Mouse (Mus musculus) CH12.LX (cell line): ENCODE data around the gene Zp3. TPM values are rescaled to one million over a fixed set of nuclear protein-coding genes. Genes with fewer than 3 reads are reported as not detected.

Source experiments
- DNase-seq: peaks from one replicate; pipeline ENCODE4 v3.0.0-alpha.2; 2013; ENCODE audit errors: extremely low read depth
- H3K27ac ChIP-seq: 2 replicates; pipeline ENCODE4 v1.5.1; 2012; ENCODE audit warnings: low read depth, mild to moderate bottlenecking, control low read depth, moderate library complexity; ENCODE audit not compliant: insufficient read depth
- H3K27me3 ChIP-seq: replicated peaks from 2 replicates; pipeline ENCODE3; 2012; ENCODE audit warnings: inconsistent platforms
- H3K36me3 ChIP-seq, 2 experiments: replicated peaks in 1 of 2; 2 replicates each; pipeline versions ENCODE3 to v1.6.1; 2012; ENCODE audit warnings: inconsistent platforms in 1 of 2, low read length in 1 of 2, mild to moderate bottlenecking in 1 of 2, mixed read lengths in 1 of 2, moderate library complexity in 1 of 2; ENCODE audit not compliant: control insufficient read depth in 1 of 2, insufficient read depth in 1 of 2
- H3K4me1 ChIP-seq, 2 experiments: 2 replicates each; pipeline ENCODE4 v1.6.1; 2012; ENCODE audit warnings: inconsistent platforms in 1 of 2, moderate library complexity in 1 of 2; ENCODE audit not compliant: insufficient read depth in 2 of 2, control insufficient read depth in 1 of 2
- H3K4me2 ChIP-seq: 2 replicates; pipeline ENCODE4 v1.6.1; 2012; ENCODE audit warnings: low read depth, mild to moderate bottlenecking, control low read depth; ENCODE audit not compliant: poor library complexity, insufficient read depth, severe bottlenecking
- H3K4me3 ChIP-seq, 3 experiments: fragments of 150-350 bp in 1 of 3; sonication (generic) in 1 of 3; replicated peaks in 1 of 3; 2 replicates each; pipeline versions ENCODE3 to v1.5.1; 2011 to 2012; ENCODE audit warnings: low read depth in 2 of 3, low read length in 2 of 3, mild to moderate bottlenecking in 2 of 3, moderate library complexity in 2 of 3, control low read depth in 1 of 3, improper control_type of control experiment in 1 of 3, inconsistent platforms in 1 of 3, mixed read lengths in 1 of 3; ENCODE audit not compliant: poor library complexity in 1 of 3
- H3K79me2 ChIP-seq: replicated peaks from 2 replicates; pipeline ENCODE4 v1.6.1; 2012; ENCODE audit warnings: mild to moderate bottlenecking, moderate library complexity; ENCODE audit not compliant: control insufficient read depth, poor library complexity, insufficient read depth, severe bottlenecking; ENCODE audit errors: extremely low read depth
- H3K9ac ChIP-seq: 2 replicates; pipeline ENCODE4 v1.6.1; 2012; ENCODE audit warnings: low read depth, mild to moderate bottlenecking, control low read depth, moderate library complexity; ENCODE audit not compliant: insufficient read depth
- H3K9me3 ChIP-seq: replicated peaks from 2 replicates; pipeline ENCODE3; 2012; ENCODE audit warnings: low read length, inconsistent platforms, mixed read lengths
- BHLHE40 ChIP-seq: IDR thresholded peaks from 2 replicates; pipeline ENCODE4 v1.6.1; 2011; ENCODE audit warnings: mild to moderate bottlenecking, low read depth, low read length, improper control_type of control experiment
- CHD1 ChIP-seq: IDR thresholded peaks from 2 replicates; pipeline ENCODE4 v1.6.1; 2012; ENCODE audit warnings: low read depth, low read length, improper control_type of control experiment, inconsistent platforms
- CHD2 ChIP-seq: IDR thresholded peaks from 2 replicates; pipeline ENCODE4 v1.6.1; 2011; ENCODE audit warnings: low read length, improper control_type of control experiment
- CTCF ChIP-seq, 2 experiments: IDR thresholded peaks in 1 of 2; conservative IDR thresholded peaks in 1 of 2; 2 replicates each; pipeline ENCODE4 v1.5.1; 2011 to 2012; ENCODE audit warnings: low read depth in 2 of 2, low read length in 2 of 2, improper control_type of control experiment in 1 of 2, inconsistent platforms in 1 of 2, mild to moderate bottlenecking in 1 of 2, moderate library complexity in 1 of 2
- E2F4 ChIP-seq: IDR thresholded peaks from 2 replicates; pipeline ENCODE4 v1.6.1; 2011; ENCODE audit warnings: low read depth, low read length, improper control_type of control experiment; ENCODE audit not compliant: insufficient replicate concordance
- ELF1 ChIP-seq: IDR thresholded peaks from 2 replicates; pipeline ENCODE4 v1.6.1; 2014; ENCODE audit warnings: low read depth, mild to moderate bottlenecking, inconsistent platforms, low read length, improper control_type of control experiment
- EP300 ChIP-seq: IDR thresholded peaks from 2 replicates; pipeline ENCODE4 v1.6.1; 2011; ENCODE audit warnings: low read length, improper control_type of control experiment
- ETS1 ChIP-seq: conservative IDR thresholded peaks from 2 replicates; pipeline ENCODE4 v1.6.1; 2012; ENCODE audit warnings: low read depth, mild to moderate bottlenecking, inconsistent platforms, low read length, improper control_type of control experiment, moderate library complexity
- HCFC1 ChIP-seq: IDR thresholded peaks from 2 replicates; pipeline ENCODE4 v1.6.1; 2012; ENCODE audit warnings: low read depth, mild to moderate bottlenecking, inconsistent platforms, low read length, improper control_type of control experiment
- IRF4 ChIP-seq: IDR thresholded peaks from 2 replicates; pipeline ENCODE4 v1.6.1; 2014; ENCODE audit warnings: low read depth, mild to moderate bottlenecking, inconsistent platforms, low read length, improper control_type of control experiment
- JUN ChIP-seq: IDR thresholded peaks from 2 replicates; pipeline ENCODE4 v1.6.1; 2011; ENCODE audit warnings: low read depth, mild to moderate bottlenecking, low read length, improper control_type of control experiment, moderate library complexity; ENCODE audit not compliant: insufficient read depth
- JUND ChIP-seq: conservative IDR thresholded peaks from 2 replicates; pipeline ENCODE4 v1.6.1; 2011; ENCODE audit warnings: low read depth, low read length, improper control_type of control experiment
- KAT2A ChIP-seq: IDR thresholded peaks from 2 replicates; pipeline ENCODE4 v1.6.1; 2012; ENCODE audit warnings: low read length, improper control_type of control experiment, inconsistent platforms; ENCODE audit not compliant: insufficient replicate concordance
- MAFK ChIP-seq: IDR thresholded peaks from 2 replicates; pipeline ENCODE4 v1.6.1; 2011; ENCODE audit warnings: low read length, improper control_type of control experiment; ENCODE audit not compliant: insufficient replicate concordance
- MAX ChIP-seq: IDR thresholded peaks from 2 replicates; pipeline ENCODE4 v1.6.1; 2011; ENCODE audit warnings: low read length, improper control_type of control experiment
- MAZ ChIP-seq: IDR thresholded peaks from 2 replicates; pipeline ENCODE4 v1.6.1; 2012; ENCODE audit warnings: low read depth, mild to moderate bottlenecking, inconsistent platforms, low read length, improper control_type of control experiment, moderate library complexity
- MEF2A ChIP-seq: IDR thresholded peaks from 2 replicates; pipeline ENCODE4 v1.6.1; 2014; ENCODE audit warnings: low read depth, mild to moderate bottlenecking, inconsistent platforms, low read length, improper control_type of control experiment, borderline replicate concordance
- MXI1 ChIP-seq: IDR thresholded peaks from 2 replicates; pipeline ENCODE4 v1.6.1; 2011; ENCODE audit warnings: mild to moderate bottlenecking, low read depth, low read length, improper control_type of control experiment
- MYC ChIP-seq: IDR thresholded peaks from 2 replicates; pipeline ENCODE4 v1.6.1; 2011; ENCODE audit warnings: low read depth, mild to moderate bottlenecking, improper control_type of control experiment, low read length
- NELFE ChIP-seq: IDR thresholded peaks from 2 replicates; pipeline ENCODE4 v1.6.1; 2011; ENCODE audit warnings: low read depth, low read length, improper control_type of control experiment
- RAD21 ChIP-seq: IDR thresholded peaks from 2 replicates; pipeline ENCODE4 v1.6.1; 2011; ENCODE audit warnings: low read depth, mild to moderate bottlenecking, low read length, improper control_type of control experiment, moderate library complexity
- SIN3A ChIP-seq: IDR thresholded peaks from 2 replicates; pipeline ENCODE4 v1.6.1; 2012; ENCODE audit warnings: low read length, improper control_type of control experiment, inconsistent platforms
- TCF12 ChIP-seq: IDR thresholded peaks from 2 replicates; pipeline ENCODE4 v1.6.1; 2014; ENCODE audit warnings: low read depth, mild to moderate bottlenecking, inconsistent platforms, low read length, improper control_type of control experiment
- UBTF ChIP-seq: IDR thresholded peaks from 2 replicates; pipeline ENCODE4 v1.6.1; 2012; ENCODE audit warnings: low read depth, mild to moderate bottlenecking, inconsistent platforms, low read length, improper control_type of control experiment, moderate library complexity
- USF1 ChIP-seq: IDR thresholded peaks from 2 replicates; pipeline ENCODE4 v1.6.1; 2014; ENCODE audit warnings: low read depth, mild to moderate bottlenecking, inconsistent platforms, low read length, improper control_type of control experiment
- ZC3H11A ChIP-seq: IDR thresholded peaks from 2 replicates; pipeline ENCODE4 v1.6.1; 2012; ENCODE audit warnings: low read depth, mild to moderate bottlenecking, inconsistent platforms, low read length, improper control_type of control experiment
- ZKSCAN1 ChIP-seq: IDR thresholded peaks from 2 replicates; pipeline ENCODE4 v1.6.1; 2012; ENCODE audit warnings: low read depth, inconsistent platforms, low read length, improper control_type of control experiment, borderline replicate concordance
- dilution Hi-C: fragments of 300-500 bp; cut with MboI; formaldehyde crosslinking; loops from 2 replicates; pipeline ENCODE4 v1.14.3; 2020; ENCODE audit warnings: low sequenced_read_pairs; ENCODE audit not compliant: extremely low pct_unique_long_range_greater_than_20kb, extremely low pct_ligation_motif_present
- in situ Hi-C: fragments of 300-500 bp; cut with MboI; formaldehyde crosslinking; loops from 3 replicates; pipeline ENCODE4 v1.14.3; 2019; ENCODE audit warnings: low sequenced_read_pairs, low pct_ligation_motif_present, low pct_unique_long_range_greater_than_20kb, mixed read lengths
- polyA plus RNA-seq: library from polyadenylated mRNA; unstranded; fragments of >175 nt; gene quantifications from 2 replicates; pipeline ENCODE4 v1.2.1, GENCODE M21; 2012; ENCODE audit warnings: low read depth; ENCODE audit not compliant: insufficient read length
- total RNA-seq, 2 experiments: library from RNA; depleted of rRNA; stranded (reverse); fragments of 300-350 nt in 1 of 2; fragments of >200 nt in 1 of 2; gene quantifications; 2 replicates each; pipeline ENCODE4 v1.2.3; 2012 to 2014

Zp3 gene
- total and polyA plus RNA-seq, 3 experiments = 0.13 TPM; not detected in 2

- TF ChIP-seq BHLHE40 (no peak), IRF4 (no peak), MXI1 (0 out of 2 replicates have a peak, but pooled peaks have one; percentile 48), MAFK (no peak), KAT2A (no peak), HCFC1 (no peak), SIN3A (no peak)
These were observed 7.3 kb downstream of the Zp3 start (continued) for GRCm38 (mm10) chr5:135987248-135987647.

- in situ Hi-C loops = loop anchor here (5.0 kb wide), 1 partner anchor 37 kb away; no protein-coding TSS in a partner anchor
These were observed 10.7 kb downstream of the Zp3 start for GRCm38 (mm10) chr5:135990601-135991000.

More at GRCm38 (mm10) chr5:135990601-135991000, 10.7 kb downstream of the Zp3 start:
- TF ChIP-seq RAD21 (no peak; the same call in 1 of the 2 replicates), E2F4 (no peak), HCFC1 (0 out of 2 replicates have a peak, but pooled peaks have one; percentile 12), ZC3H11A (no peak), ZKSCAN1 (no peak), SIN3A (0 out of 2 replicates have a peak, but pooled peaks have one; percentile 59), MAZ (no peak), UBTF (no peak), ETS1 (peak; percentile 43), JUND (0 out of 2 replicates have a peak, but pooled peaks have one; percentile 14), CHD2 (peak; percentile 45), CTCF (conservative IDR thresholded peaks at IDR 0.05 in 1 of 2, IDR thresholded peaks at IDR 0.05 in 1 of 2; ENCODE audit: low read depth in 2 of 2, low read length in 2 of 2) (no peak), MYC (peak; percentile 86), MAX (peak; percentile 56), MXI1 (no peak), USF1 (no peak), MEF2A (peak; percentile 51; the same call in 1 of the 2 replicates), ELF1 (peak; percentile 63), JUN (0 out of 2 replicates have a peak, but pooled peaks have one; percentile 10), IRF4 (peak; percentile 89), BHLHE40 (peak; percentile 62), EP300 (peak; percentile 89), CHD1 (no peak), TCF12 (peak; percentile 71; the same call in 1 of the 2 replicates), NELFE (no peak), MAFK (0 out of 2 replicates have a peak, but pooled peaks have one; percentile 29)
- Histone ChIP-seq H3K9ac (no peak overlapping the region), H3K9me3 (no peaks in the 10 kb centered on the region), H3K4me2 (no peak overlapping the region), H3K4me3 (no peak overlapping the region), H3K36me3 (no peaks in the 10 kb centered on the region), H3K27ac (no peak overlapping the region), H3K79me2 (no peaks in the 10 kb centered on the region), H3K4me1 (peaks cover 11 to 45% of the 10 kb centered on the region in 2 experiments), H3K27me3 (no peaks in the 10 kb centered on the region)
- dilution Hi-C loops = no loop called here
- peak; percentile 71 for DNase-seq
